Mouse (Mus musculus) liver, adult 2 months (tissue): ENCODE data around the gene Kcnd3.

Source experiments
- CTCF ChIP-seq: fragments of 200-500 bp; IDR thresholded peaks from 2 replicates; pipeline ENCODE4 v1.5.1; 2011; ENCODE audit warnings: low read depth, low read length, control low read depth
- POLR2A ChIP-seq: fragments of 200-500 bp; IDR thresholded peaks from 2 replicates; pipeline ENCODE4 v1.6.1; 2011; ENCODE audit warnings: low read length, control low read depth; ENCODE audit not compliant: insufficient read depth; ENCODE audit errors: extremely low read depth

GRCm38 (mm10) chr3:105451627-105452555 lies at the start of gene Kcnd3:
- TF ChIP-seq CTCF = no peak
- TF ChIP-seq POLR2A = no peak
